Mouse (Mus musculus): ENCODE data around the gene H2-DMb2.

GRCm38 (mm10) chr17:34098709-34099479 lies 44.2 kb upstream of the H2-DMb2 start:
- TF ChIP-seq CTCF (IDR thresholded peaks at IDR 0.05; ENCODE audit: low read depth) (no peak), EP300 (IDR thresholded peaks at IDR 0.05; ENCODE audit: low read depth) (no peak)

All from heart, postnatal 0 days (tissue).